Mouse (Mus musculus): ENCODE data around the gene 1110002E22Rik.

The 1110002E22Rik gene

GRCm38 (mm10) chr3:138110910-138111782, 46.3 kb downstream of the 1110002E22Rik start:
- no peak for DNase-seq (ENCODE audit: low spot score)

GRCm38 (mm10) chr3:138114106-138114505, 49.3 kb downstream of the 1110002E22Rik start:
- DNase-seq (ENCODE audit: low spot score), result no peak

GRCm38 (mm10) chr3:138116871-138117270, 52.0 kb downstream of the 1110002E22Rik start:
- DNase-seq (ENCODE audit: low spot score), result no peak

- no peak for DNase-seq (ENCODE audit: low spot score)
Measured at GRCm38 (mm10) chr3:138118392-138118791, 53.5 kb downstream of the 1110002E22Rik start.

- no peak for DNase-seq (ENCODE audit: low spot score)
Measured at GRCm38 (mm10) chr3:138118831-138119230, 54.0 kb downstream of the 1110002E22Rik start.

- no peak for DNase-seq (ENCODE audit: low spot score)
Measured at GRCm38 (mm10) chr3:138119444-138120105, 54.7 kb downstream of the 1110002E22Rik start.

- no peak for DNase-seq (ENCODE audit: low spot score)
Measured at GRCm38 (mm10) chr3:138121461-138121860, 56.6 kb downstream of the 1110002E22Rik start.

GRCm38 (mm10) chr3:138123842-138124241, 59.0 kb downstream of the 1110002E22Rik start:
- no peak for DNase-seq (ENCODE audit: low spot score)

GRCm38 (mm10) chr3:138129110-138129509, 64.3 kb downstream of the 1110002E22Rik start:
- peak; percentile 55 for DNase-seq (ENCODE audit: low spot score)

- no peak for DNase-seq (ENCODE audit: low spot score)
Measured at GRCm38 (mm10) chr3:138130692-138131091, 65.8 kb downstream of the 1110002E22Rik start.

Measured in yolk sac, embryonic 10.5 days (tissue).